Mouse (Mus musculus) liver, embryonic 14.5 days (tissue): ENCODE measurements around the gene Sgca.

ENCODE experiments used
- CTCF ChIP-seq: IDR thresholded peaks from 2 replicates; pipeline ENCODE4 v1.5.1; 2016; ENCODE audit warnings: antibody characterized with exemption, low read depth, control low read depth
- EP300 ChIP-seq: IDR thresholded peaks from 2 replicates; pipeline ENCODE4 v1.6.1; 2016; ENCODE audit warnings: antibody characterized with exemption, low read depth

DNA sequence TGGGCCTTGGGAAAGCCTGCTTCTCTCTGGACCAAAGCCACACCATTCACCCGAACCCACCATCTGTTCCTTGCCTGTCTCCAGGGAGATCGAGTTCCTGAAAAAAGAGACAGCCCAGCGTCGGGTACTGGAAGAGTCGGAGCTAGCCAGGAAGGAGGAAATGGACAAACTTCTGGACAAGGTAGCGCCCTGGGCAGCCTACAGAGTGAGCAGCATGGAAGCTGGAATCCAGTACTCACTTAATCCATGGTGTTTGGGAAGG, 28.7 kb upstream of the Sgca start:
- no peak for TF ChIP-seq CTCF
- no peak for TF ChIP-seq EP300
